Mouse (Mus musculus) lung, embryonic 15.5 days (tissue): ENCODE data around the gene Nfyc. TPM values are rescaled to one million over a fixed set of nuclear protein-coding genes. Genes with fewer than 3 reads are reported as not detected.
A peak's percentile ranks its signal among the peaks of the same experiment; 100 is the strongest.

Experiments used
- microRNA counts: library from miRNA; unstranded; fragments of <30 nt; microRNA quantifications from one replicate; lab custom pipeline; 2016
- microRNA-seq: library from miRNA; unstranded; fragments of <30 nt; microRNA quantifications from one replicate; pipeline ENCODE4, GENCODE M21; 2016
- polyA plus RNA-seq: library from polyadenylated mRNA; unstranded; fragments of >200 nt; fragmentation: Nextera tagmentation; extraction: Ambion mirVana; gene quantifications from 2 replicates; pipeline ENCODE4 v1.2.1, GENCODE M21; 2015

Gene Nfyc
- polyA plus RNA-seq, 1 experiment from 2014 or later, result 99.5 TPM

MicroRNAs within 50 kb of the gene (microRNA counts, 519-probe panel; counts per million panel counts)
- 2,294 counts per million, percentile 34 among the panel's probes with 10 or more counts for microRNA mmu-miR-30e (lab: Ali Mortazavi, UCI)

Small RNAs within 50 kb of the gene (microRNA-seq; reads per million reads assigned to microRNA genes)
- gene Gm23936 (not detected), gene Mir30c-1 (93.0 reads per million, percentile 52 among the genes with 10 or more reads in this experiment), gene Mir30e (not detected), gene Mir30f (not detected)

Other genes with a start within 250 kb of the Nfyc start
- not detected in 2 replicates for gene Gm8439, start 242.8 kb downstream of the Nfyc start, polyA plus RNA-seq
- 2.1 and 2.5 TPM in 2 replicates for gene Cited4, start 165.0 kb downstream of the Nfyc start, polyA plus RNA-seq
- gene Kcnq4, start 83.0 kb downstream of the Nfyc start, polyA plus RNA-seq, result 4.4 and 4.9 TPM in 2 replicates
- 0.57 and 0.72 TPM in 2 replicates for gene Rims3, start 23.2 kb upstream of the Nfyc start, polyA plus RNA-seq
- 27.6 and 27.9 TPM in 2 replicates for gene Exo5, start 93.4 kb upstream of the Nfyc start, polyA plus RNA-seq
- gene Zfp69, start 120.1 kb upstream of the Nfyc start, polyA plus RNA-seq, result 9.0 and 10.0 TPM in 2 replicates
- 14.3 and 14.5 TPM in 2 replicates for gene Smap2, start 185.7 kb upstream of the Nfyc start, polyA plus RNA-seq
- gene Col9a2, start 207.8 kb upstream of the Nfyc start, polyA plus RNA-seq, result 12.3 and 12.5 TPM in 2 replicates